In genomic region chr19:25611116-25611515, GRCm38 (mm10) we compare ENCODE assay signal across 8 mouse cellular contexts. TPM values are rescaled to one million over a fixed set of nuclear protein-coding genes. Genes with fewer than 3 reads are reported as not detected.
DNase-seq lines count a peak whose midpoint lies in the region; ATAC-seq and TF ChIP-seq lines count a peak whose summit lies in the region.

No protein-coding gene starts in this region.

- peak overlapping the region; percentile 58 for H3K4me2 ChIP-seq in kidney, postnatal 0 days (ENCODE audit: low read length)
- H3K4me2 ChIP-seq in forebrain, embryonic 12.5 days, result peak overlapping the region; percentile 59
- H3K4me2 ChIP-seq in limb, embryonic 12.5 days, result peak overlapping the region; percentile 83

- H3K36me3 ChIP-seq in kidney, postnatal 0 days (ENCODE audit: insufficient read depth, low read length), result no peaks in the 10 kb centered on the region
- no peaks in the 10 kb centered on the region for H3K36me3 ChIP-seq in forebrain, embryonic 12.5 days (replicated peaks)
- no peaks in the 10 kb centered on the region for H3K36me3 ChIP-seq in limb, embryonic 12.5 days
- H3K36me3 ChIP-seq in small intestine, adult 2 months (ENCODE audit: control insufficient read depth, insufficient read depth, low read length), result no peaks in the 10 kb centered on the region

- H3K9me3 ChIP-seq in kidney, postnatal 0 days (replicated peaks; ENCODE audit: low read length), result no peaks in the 10 kb centered on the region
- H3K9me3 ChIP-seq in forebrain, embryonic 12.5 days, result no peaks in the 10 kb centered on the region
- no peaks in the 10 kb centered on the region for H3K9me3 ChIP-seq in limb, embryonic 12.5 days

- no peak overlapping the region for H3K9ac ChIP-seq in kidney, postnatal 0 days (ENCODE audit: low read depth, low read length)
- H3K9ac ChIP-seq in forebrain, embryonic 12.5 days, result peak overlapping the region; percentile 85
- H3K9ac ChIP-seq in limb, embryonic 12.5 days (replicated peaks), result peak overlapping the region; percentile 56

- no peak for DNase-seq in kidney, postnatal 0 days (ENCODE audit: low spot score)
- no peak for DNase-seq in kidney, postnatal 36 days
- DNase-seq in urinary bladder, adult 18-20 months (ENCODE audit: low spot score in 2 of 2), result no peak
- DNase-seq in frontal cortex, postnatal 10 days (ENCODE audit: low spot score in 2 of 2), result no peak
- DNase-seq in layer of hippocampus, postnatal 10 days (ENCODE audit: low spot score in 2 of 2), result no peak

- no peak overlapping the region for H3K27ac ChIP-seq in kidney, postnatal 0 days
- H3K27ac ChIP-seq in forebrain, embryonic 12.5 days, result peak overlapping the region; percentile 93
- H3K27ac ChIP-seq in limb, embryonic 12.5 days, result no peak overlapping the region
- H3K27ac ChIP-seq in small intestine, adult 2 months (ENCODE audit: insufficient read depth, low read depth, low read length), result no peak overlapping the region

- ATAC-seq in kidney, postnatal 0 days (replicated peaks; ENCODE audit: low FRiP score, low read depth), result no peak
- no peak for ATAC-seq in forebrain, embryonic 12.5 days (ENCODE audit: low FRiP score)
- ATAC-seq in limb, embryonic 12.5 days (ENCODE audit: insufficient number of reproducible peaks, insufficient read depth, low FRiP score, low TSS enrichment, low read depth), result no peak

- peaks cover 93% of the 10 kb centered on the region for H3K27me3 ChIP-seq in kidney, postnatal 0 days (ENCODE audit: insufficient read depth, low read length)
- peaks cover 91% of the 10 kb centered on the region for H3K27me3 ChIP-seq in forebrain, embryonic 12.5 days
- H3K27me3 ChIP-seq in limb, embryonic 12.5 days, result peaks cover 97% of the 10 kb centered on the region
- H3K27me3 ChIP-seq in small intestine, adult 2 months (ENCODE audit: control insufficient read depth, insufficient read depth, low read length), result peaks cover 86% of the 10 kb centered on the region

- 3% methylated on average over 35 of the region's 42 CpGs for WGBS in kidney, postnatal 0 days
- whole genome bisulfite sequencing in forebrain, embryonic 12.5 days, result 1% methylated on average over 41 of the region's 42 CpGs
- WGBS in limb, embryonic 12.5 days, result under 1% methylated on average over 42 of the region's 42 CpGs
- 1% methylated on average over 42 of the region's 42 CpGs for WGBS in small intestine, adult 2 months

- TF ChIP-seq POLR2A in small intestine, adult 2 months (IDR thresholded peaks at IDR 0.05; ENCODE audit: low read depth, low read length), result no peak

- H3K4me3 ChIP-seq in kidney, postnatal 0 days (replicated peaks; ENCODE audit: low read depth, low read length), result peak overlapping the region; percentile 40
- peak overlapping the region; percentile 59 for H3K4me3 ChIP-seq in forebrain, embryonic 12.5 days (replicated peaks)
- peak overlapping the region; percentile 46 for H3K4me3 ChIP-seq in limb, embryonic 12.5 days (replicated peaks)
- peak overlapping the region; percentile 37 for H3K4me3 ChIP-seq in small intestine, adult 2 months (ENCODE audit: low read depth, low read length)

- no peak for TF ChIP-seq CTCF in kidney, postnatal 0 days (IDR thresholded peaks at IDR 0.05; ENCODE audit: low read depth)
- TF ChIP-seq CTCF in small intestine, adult 2 months (IDR thresholded peaks at IDR 0.05; ENCODE audit: extremely low read depth, insufficient read length, insufficient replicate concordance, low read depth, low read length), result no peak

- H3K4me1 ChIP-seq in kidney, postnatal 0 days (replicated peaks; ENCODE audit: insufficient read depth, low read length), result peaks cover 16% of the 10 kb centered on the region; the same call in 1 of the 2 replicates
- peaks cover 37% of the 10 kb centered on the region for H3K4me1 ChIP-seq in forebrain, embryonic 12.5 days
- H3K4me1 ChIP-seq in limb, embryonic 12.5 days (replicated peaks), result peaks cover 52% of the 10 kb centered on the region
- H3K4me1 ChIP-seq in small intestine, adult 2 months (ENCODE audit: control insufficient read depth, insufficient read depth, insufficient read length, low read length), result peaks cover 10% of the 10 kb centered on the region

RNA-seq across cellular contexts. Expression of gene Dmrt3, which starts 1.0 kb away (rescaled TPM):
- polyA plus RNA-seq in kidney, postnatal 0 days (2015; fragmentation: Nextera tagmentation; extraction: Ambion mirVana), result 0.04 TPM in 1 of 2 replicates, not detected in the other
- 11.8 and 18.9 TPM in 2 replicates for polyA plus RNA-seq in forebrain, embryonic 12.5 days (2016; fragmentation: Nextera tagmentation; extraction: Ambion mirVana)
- polyA plus RNA-seq in limb, embryonic 12.5 days (2016; fragmentation: Nextera tagmentation; extraction: Ambion mirVana), result 0.46 and 0.96 TPM in 2 replicates
- polyA plus RNA-seq in small intestine, adult 2 months (2012; rRNA removed), result 0.04 and 0.33 TPM in 2 replicates
- 1 to 10 TPM; 1.7 to 2.2 TPM for total RNA-seq in layer of hippocampus, postnatal 10 days (2021)
